Mouse (Mus musculus): ENCODE data around the gene E2f8.

The E2f8 gene

GRCm38 (mm10) chr7:48893093-48893492 lies 11.7 kb upstream of the E2f8 start:
- no peak for DNase-seq (ENCODE audit: inconsistent age in 2 of 2, low spot score in 1 of 2)

GRCm38 (mm10) chr7:48891029-48891428 lies 9.6 kb upstream of the E2f8 start:
- no peak for DNase-seq (ENCODE audit: inconsistent age in 2 of 2, low spot score in 1 of 2)

- no peak for DNase-seq (ENCODE audit: inconsistent age in 2 of 2, low spot score in 1 of 2)
Observed at GRCm38 (mm10) chr7:48888751-48889150, 7.4 kb upstream of the E2f8 start.

GRCm38 (mm10) chr7:48887973-48888372 lies 6.6 kb upstream of the E2f8 start:
- DNase-seq (ENCODE audit: inconsistent age in 2 of 2, low spot score in 1 of 2), result no peak

GRCm38 (mm10) chr7:48884266-48884611 lies 2.8 kb upstream of the E2f8 start:
- DNase-seq (ENCODE audit: inconsistent age in 2 of 2, low spot score in 1 of 2), result no peak

- DNase-seq (ENCODE audit: inconsistent age in 2 of 2, low spot score in 1 of 2), result no peak
Observed at GRCm38 (mm10) chr7:48883525-48884265, 2.3 kb upstream of the E2f8 start.

- peak; percentile 20 to 61 for DNase-seq (ENCODE audit: inconsistent age in 2 of 2, low spot score in 1 of 2)
Observed at GRCm38 (mm10) chr7:48881971-48882609, 694 bp upstream of the E2f8 start.

GRCm38 (mm10) chr7:48880591-48881481 lies 560 bp downstream of the E2f8 start:
- DNase-seq (ENCODE audit: inconsistent age in 2 of 2, low spot score in 1 of 2), result peak; percentile 96 to 98

- DNase-seq (ENCODE audit: inconsistent age in 2 of 2, low spot score in 1 of 2), result no peak
Observed at GRCm38 (mm10) chr7:48879574-48879973, 1.8 kb downstream of the E2f8 start.

GRCm38 (mm10) chr7:48877786-48878390 lies 3.5 kb downstream of the E2f8 start:
- DNase-seq (ENCODE audit: inconsistent age in 2 of 2, low spot score in 1 of 2), result no peak

- DNase-seq (ENCODE audit: inconsistent age in 2 of 2, low spot score in 1 of 2), result peak; percentile 33 to 87
Observed at GRCm38 (mm10) chr7:48876526-48876925, 4.9 kb downstream of the E2f8 start.

- DNase-seq (ENCODE audit: inconsistent age in 2 of 2, low spot score in 1 of 2), result no peak
Observed at GRCm38 (mm10) chr7:48875096-48875495, 6.3 kb downstream of the E2f8 start.

GRCm38 (mm10) chr7:48871292-48871691 lies 10.1 kb downstream of the E2f8 start:
- no peak for DNase-seq (ENCODE audit: inconsistent age in 2 of 2, low spot score in 1 of 2)

- no peak for DNase-seq (ENCODE audit: inconsistent age in 2 of 2, low spot score in 1 of 2)
Observed at GRCm38 (mm10) chr7:48870579-48871180, 10.7 kb downstream of the E2f8 start.

GRCm38 (mm10) chr7:48870144-48870543 lies 11.3 kb downstream of the E2f8 start:
- DNase-seq (ENCODE audit: inconsistent age in 2 of 2, low spot score in 1 of 2), result no peak

- peak in 1 of 2 experiments; percentile 41 for DNase-seq (ENCODE audit: inconsistent age in 2 of 2, low spot score in 1 of 2)
Observed at GRCm38 (mm10) chr7:48867576-48867975, 13.8 kb downstream of the E2f8 start.

GRCm38 (mm10) chr7:48864671-48865458 lies 16.5 kb downstream of the E2f8 start:
- DNase-seq (ENCODE audit: inconsistent age in 2 of 2, low spot score in 1 of 2), result no peak

- no peak for DNase-seq (ENCODE audit: inconsistent age in 2 of 2, low spot score in 1 of 2)
Observed at GRCm38 (mm10) chr7:48864199-48864598, 17.2 kb downstream of the E2f8 start.

- no peak for DNase-seq (ENCODE audit: inconsistent age in 2 of 2, low spot score in 1 of 2)
Observed at GRCm38 (mm10) chr7:48861796-48862195, 19.6 kb downstream of the E2f8 start.

GRCm38 (mm10) chr7:48860948-48861347 lies 20.4 kb downstream of the E2f8 start:
- peak in 1 of 2 experiments; percentile 58 for DNase-seq (ENCODE audit: inconsistent age in 2 of 2, low spot score in 1 of 2)

Measured in adrenal gland, adult (tissue).